Mouse (Mus musculus): ENCODE results near the gene Cpne9.
"Not testable (repeated sequence)": the region's sequence is repeated elsewhere in the genome, so short reads cannot be mapped to it uniquely, and the experiment has no call there.

Cpne9 gene

DNA sequence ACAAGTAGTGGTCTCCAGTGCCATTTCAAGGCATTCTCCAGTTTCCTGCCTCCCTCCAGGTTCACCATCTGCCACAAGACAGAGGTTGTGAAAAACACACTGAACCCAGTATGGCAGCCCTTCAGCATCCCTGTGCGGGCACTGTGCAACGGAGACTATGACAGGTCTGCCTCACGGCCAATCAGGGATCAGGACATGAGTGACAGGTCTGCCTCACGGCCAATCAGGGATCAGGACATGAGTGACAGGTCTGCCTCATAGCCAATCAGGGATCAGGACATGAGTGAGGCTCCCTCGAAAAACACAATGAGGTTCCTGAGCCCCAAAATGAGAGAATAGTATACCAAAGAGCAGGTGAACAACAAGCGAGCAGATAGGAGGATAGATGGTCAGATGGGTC lies 8.2 kb downstream of the Cpne9 start:
- no peak for DNase-seq

DNA sequence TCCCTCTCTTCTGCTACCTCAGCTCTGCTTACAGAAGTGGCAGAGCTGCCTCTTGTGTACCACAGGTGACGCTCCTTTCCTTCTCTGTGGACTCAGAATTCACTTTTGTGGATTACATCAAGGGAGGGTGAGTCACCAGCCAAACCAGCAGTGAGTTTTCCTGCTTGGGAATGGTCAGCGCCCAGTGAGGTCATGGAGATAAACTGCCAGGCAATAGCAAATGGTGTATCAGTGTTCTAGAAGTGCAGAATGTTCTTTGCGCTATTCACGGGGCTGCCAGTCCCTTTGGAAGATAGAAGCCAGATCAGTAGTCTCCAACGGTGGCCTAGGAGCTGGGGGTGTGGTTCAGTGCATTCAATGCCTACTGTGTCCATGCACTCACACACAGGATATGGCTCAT lies 10.8 kb downstream of the Cpne9 start:
- DNase-seq = no peak

DNA sequence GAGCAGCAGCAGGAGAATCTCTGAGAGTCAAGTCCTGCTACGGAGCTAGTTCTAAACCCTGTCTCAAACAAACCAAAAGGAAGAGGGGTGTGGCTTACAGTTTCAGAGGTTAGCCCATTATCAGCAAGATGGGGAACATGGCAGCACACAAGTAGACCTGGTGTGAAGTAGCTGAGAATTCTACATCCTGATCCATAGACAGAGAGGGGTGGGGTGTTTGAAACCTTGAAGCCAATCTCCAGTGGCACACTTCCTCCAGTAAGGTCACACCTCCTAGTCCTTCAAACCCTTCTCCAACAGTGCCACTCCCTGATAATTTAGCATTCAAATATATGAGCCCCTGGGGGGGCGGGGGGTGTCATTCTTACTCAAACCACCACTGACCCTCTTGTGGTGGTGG lies 13.9 kb downstream of the Cpne9 start:
- no peak for DNase-seq

DNA sequence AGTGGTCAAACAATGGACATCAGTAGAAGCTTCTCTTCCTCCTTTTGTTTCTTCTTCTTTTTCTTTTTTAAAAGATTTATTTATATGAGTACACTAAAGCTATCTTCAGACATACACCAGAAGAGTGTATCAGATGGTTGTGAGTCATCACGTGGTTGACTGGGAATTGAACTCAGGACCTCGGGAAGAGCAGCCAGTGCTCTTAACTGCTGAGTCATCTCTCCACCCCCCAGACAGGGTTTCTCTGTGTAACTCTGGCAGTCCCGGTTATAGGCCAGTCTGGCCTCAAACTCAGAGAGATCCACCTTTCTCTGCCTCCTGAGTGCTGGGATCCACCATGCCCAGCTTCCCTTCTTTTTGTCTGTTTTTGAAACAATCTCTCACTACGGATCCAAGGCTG lies 14.5 kb downstream of the Cpne9 start:
- DNase-seq = no peak

DNA sequence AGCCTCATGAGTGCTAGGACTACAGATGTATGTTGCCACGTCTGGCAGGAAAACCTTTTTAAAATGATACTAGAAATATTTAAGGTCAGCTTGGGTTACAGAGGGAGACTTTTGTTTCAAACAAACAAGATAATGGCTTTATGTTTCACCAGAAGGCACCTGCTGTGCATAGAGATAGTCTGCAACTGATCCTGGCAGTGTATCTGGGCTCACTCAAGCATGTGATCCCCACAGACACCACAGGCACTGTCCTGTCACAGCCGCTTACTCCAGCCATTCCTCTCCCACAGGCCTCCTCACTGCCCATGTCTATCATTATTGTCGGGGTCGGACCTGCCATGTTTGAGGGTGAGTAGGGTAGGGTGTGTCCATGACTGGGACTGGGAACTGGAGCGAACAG lies 19.2 kb downstream of the Cpne9 start:
- no peak for DNase-seq

DNA sequence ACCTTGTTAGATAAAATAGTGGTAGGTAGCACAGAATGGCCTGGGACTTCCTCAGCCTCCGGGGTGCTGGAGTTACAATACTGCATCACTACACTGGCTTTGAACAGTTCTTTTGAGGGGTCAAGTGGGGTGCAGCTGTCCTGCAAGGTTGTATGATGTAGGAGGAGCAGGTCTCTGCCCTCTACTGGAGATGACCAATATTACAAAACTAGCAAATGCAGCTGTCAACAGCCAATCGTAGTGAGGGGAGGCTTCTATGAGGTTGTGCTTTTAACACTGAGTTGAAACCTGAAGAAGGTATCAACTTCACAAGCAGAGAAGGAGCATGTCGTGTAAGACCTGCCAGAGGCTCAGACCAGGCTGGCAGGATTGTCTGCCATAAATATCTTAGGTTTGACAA lies 20.2 kb downstream of the Cpne9 start:
- DNase-seq = no peak

DNA sequence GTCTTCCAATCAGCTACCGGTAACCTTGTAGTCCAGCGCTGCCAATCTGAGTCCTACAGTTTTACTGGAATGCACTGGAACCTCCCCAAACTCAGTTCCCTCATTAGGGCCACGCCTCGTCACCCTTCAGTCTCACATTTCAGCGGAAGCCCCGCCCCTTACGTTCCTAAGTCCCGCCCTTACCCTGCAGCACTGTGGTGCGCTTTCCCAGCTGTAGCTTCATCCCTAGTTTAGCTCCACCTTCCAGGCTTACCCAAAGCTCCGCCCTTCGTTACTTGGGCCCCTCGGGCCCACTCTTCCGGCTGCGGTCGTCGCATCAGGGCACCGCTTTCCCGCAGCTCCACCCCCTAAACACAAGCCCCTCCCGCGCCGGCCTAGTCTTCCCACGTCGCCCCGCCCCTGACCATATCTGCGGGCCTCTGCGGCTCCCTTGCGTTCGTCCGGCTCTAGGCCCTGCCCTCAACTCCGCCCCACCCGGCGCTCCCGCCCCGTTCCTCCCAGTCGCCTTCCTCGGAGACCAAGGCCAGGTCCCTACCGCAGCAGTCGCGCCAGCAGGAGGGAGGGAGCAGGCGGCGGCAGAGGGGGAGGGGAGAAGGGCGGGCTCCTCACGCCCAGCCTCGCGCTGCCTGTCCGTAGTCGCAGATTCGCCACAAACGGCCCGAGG lies 24.3 kb downstream of the Cpne9 start:
- DNase-seq = peak; percentile 99

DNA sequence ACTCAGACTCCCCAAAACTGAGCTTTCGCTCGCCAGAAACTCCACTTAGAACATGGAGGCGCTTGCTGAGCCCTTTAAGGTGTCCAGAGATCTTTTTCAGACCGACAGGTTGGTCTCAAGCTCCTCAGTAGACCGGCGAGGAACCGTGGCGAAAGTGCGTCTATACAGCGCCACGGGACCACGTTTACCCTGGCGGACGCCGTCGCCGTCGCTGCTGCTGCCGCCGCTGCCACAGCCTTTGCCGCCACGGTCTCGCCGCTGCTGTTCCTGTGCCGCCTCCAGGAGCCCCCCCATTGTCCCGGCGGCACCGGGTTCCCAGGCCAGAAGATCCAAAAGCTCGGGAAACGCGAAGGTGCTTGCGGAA lies 24.9 kb downstream of the Cpne9 start, which contains the start of gene Brpf1:
Gene Brpf1, plus strand, starts transcription at position 152 of the 364 bp plus-strand sequence.
- peak; percentile 76 for DNase-seq

DNA sequence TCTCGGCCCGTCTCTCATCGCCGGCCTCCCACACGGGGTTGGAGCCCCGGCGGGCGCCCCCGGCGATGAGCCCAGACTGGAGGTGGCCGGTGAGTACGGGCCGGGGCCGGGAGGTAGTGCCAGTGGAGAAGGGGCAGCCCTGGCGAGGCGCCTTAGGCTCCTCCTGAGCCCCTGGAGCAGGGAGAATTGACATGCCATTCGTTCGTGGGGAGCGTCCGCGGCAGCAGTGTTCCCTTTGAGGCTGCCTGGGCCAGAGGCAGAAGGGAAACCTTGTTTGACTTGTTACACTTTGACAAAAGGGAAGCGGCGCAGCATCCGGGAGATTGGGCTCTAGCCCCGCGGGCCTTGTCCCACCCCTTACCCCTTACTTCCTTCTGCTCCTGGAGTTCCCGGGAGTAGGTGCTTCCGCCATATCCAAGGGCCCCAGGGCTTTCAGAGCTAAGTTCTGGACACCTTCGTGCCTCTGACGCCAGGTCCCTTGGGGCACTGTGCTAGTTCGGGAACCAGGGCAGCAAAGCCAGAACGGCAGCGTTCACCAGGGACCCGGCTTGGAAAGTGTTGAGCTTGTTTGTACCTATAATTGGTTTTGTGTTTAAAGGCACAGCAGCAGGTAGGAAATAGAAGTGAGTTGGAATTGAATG lies 25.5 kb downstream of the Cpne9 start:
- DNase-seq = peak; percentile 44

DNA sequence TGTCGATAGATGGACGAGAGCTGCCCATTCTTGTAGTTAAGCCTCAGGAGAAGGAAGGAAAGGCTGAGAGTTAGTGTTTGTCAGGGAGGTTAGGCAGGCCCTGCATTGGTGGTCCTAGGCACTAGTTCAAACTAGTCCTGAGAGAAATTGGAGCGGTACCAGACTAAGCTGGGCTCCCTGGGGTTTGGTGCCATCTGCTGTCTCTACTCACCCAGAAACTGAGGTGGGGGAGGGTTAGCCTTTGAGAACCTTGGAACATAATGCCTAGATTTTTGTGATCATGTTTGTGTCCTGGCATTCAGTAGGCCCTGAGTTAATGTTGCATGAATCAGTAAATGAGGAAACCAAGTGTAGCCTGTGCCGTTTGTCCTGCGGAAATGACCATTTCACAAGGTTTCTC lies 26.0 kb downstream of the Cpne9 start:
- DNase-seq = peak; percentile 32

DNA sequence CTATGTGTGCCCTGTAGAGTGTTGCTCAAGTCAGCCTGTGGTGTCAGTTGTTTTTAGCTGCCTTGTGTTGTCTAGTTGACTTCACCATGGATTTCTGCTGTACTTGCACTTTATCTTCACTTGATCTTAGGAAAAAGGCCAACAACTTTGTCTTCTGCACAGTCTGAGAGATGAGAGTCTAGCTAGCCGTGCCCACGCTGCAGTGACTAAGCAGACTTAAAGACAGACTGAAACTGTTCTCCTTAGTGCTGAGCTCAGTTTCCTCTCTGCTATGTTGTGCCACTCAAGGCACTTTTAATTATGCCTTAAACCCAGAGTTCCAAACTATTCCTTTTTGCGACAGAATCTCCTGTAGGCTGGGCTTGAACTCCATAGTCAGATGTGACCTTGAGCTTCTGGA lies 33.9 kb downstream of the Cpne9 start:
- DNase-seq = no peak

DNA sequence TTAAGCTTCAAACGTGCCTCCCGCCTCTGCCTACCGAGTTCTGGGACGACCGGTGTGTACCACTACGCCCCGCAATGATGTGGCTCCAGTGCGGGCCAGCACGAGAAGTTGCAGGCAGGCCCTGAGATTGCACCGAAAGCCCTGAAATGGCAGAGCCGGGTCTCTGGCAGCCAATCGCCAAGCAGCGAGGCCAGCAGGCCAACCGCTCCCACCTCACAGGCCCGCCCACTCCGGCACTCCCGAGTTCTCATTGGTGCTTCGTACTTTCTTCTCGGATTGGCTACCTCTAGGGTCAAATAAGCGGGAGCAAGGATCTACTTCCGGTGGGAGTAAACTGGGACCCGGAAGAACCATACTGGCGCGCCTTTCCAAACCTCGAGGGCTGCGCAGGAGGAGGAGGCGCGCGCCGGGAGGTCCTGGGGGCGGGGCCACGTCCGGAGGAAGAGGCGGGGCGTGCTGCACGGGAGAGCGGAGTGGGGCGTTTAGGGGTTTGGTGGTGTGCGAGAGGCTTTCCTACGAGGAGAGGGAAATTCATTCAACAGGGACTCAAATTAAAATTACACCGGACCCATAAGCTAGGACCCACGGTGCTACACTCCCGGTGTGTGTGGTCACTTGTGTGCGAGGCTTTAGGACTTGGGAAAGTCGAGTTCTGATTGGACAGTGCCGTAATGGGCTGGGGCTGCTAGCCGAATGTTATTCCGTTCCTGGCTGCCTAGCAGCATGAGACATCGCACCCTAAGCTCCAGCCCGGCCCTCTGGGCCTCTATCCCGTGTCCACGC lies 44.6 kb downstream of the Cpne9 start, which contains the start of gene Ogg1:
Gene Ogg1, plus strand, starts transcription at position 440 of the 783 bp plus-strand sequence.
- peak; percentile 95 for DNase-seq

DNA sequence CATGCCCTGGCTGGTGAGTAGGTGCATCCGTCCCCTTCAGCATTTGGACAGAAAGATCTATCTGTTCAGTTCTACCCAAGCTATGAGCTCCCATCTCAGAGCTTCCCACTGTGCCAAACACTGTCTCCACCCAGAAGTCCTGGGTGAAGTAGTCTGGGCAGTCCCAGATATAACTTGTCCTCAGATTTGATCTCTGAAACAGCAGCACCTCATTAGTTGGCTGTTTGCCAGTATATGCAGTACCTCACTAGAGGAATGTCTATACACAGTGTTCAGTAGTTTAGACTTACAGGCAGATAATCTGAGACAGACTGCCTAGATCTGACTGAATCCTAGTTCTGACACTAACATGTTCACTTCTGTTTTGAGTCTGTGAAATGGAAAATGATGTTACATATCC lies 47.3 kb downstream of the Cpne9 start:
- no peak for DNase-seq

DNA sequence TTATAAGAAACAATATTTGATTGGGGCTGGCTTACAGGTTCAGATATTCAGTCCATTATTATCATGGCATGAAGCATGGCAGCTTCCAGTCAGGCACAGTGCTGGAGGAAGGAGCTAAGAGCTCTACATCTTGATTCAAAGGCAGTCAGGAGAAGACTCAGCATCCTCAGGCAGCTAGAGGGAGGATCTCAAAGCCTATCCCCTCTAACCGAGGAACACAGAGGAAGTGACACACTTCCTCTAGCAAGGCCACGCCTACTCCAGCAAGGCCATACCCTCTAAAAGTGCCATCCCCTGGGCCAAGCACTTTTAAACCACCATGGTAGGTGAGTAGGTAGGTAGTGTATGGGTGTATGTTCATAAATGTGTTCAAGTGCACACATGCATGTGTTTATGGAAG lies 48.4 kb downstream of the Cpne9 start:
- no peak for DNase-seq

DNA sequence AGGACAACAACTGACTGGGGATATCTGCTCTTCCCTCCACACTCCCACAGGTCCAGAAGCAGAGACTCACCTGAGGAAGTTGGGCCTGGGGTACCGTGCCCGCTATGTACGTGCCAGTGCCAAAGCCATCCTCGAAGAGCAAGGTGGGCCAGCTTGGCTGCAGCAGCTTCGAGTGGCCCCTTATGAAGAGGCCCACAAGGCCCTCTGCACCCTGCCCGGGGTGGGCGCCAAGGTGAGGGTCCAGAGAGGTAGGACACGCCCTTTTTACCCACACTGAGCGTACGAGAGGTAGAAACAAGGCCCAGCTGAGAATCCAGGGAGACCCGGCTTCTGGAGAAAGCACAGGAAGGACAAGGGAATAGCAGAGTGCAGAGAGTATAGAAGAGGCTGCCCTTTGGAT lies 49.6 kb downstream of the Cpne9 start:
- no peak for DNase-seq

DNA sequence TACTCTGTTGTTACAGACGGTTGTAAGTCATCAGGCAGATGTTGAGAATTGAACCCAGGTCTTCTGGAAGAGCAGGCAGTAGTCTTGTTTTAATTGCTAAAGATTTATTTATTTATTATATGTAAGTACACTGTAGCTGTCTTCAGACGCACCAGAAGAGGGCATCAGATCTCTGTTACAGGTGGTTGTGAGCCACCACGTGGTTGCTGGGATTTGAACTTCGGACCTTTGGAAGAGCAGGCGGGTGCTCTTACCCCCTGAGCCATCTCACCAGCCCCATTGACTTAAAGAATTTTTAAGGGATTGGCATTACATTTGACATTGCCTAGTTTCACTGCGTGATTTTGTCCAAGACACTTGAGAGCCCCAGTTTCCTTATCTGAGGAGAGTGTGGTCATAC lies 50.6 kb downstream of the Cpne9 start:
- not testable (repeated sequence) for DNase-seq

DNA sequence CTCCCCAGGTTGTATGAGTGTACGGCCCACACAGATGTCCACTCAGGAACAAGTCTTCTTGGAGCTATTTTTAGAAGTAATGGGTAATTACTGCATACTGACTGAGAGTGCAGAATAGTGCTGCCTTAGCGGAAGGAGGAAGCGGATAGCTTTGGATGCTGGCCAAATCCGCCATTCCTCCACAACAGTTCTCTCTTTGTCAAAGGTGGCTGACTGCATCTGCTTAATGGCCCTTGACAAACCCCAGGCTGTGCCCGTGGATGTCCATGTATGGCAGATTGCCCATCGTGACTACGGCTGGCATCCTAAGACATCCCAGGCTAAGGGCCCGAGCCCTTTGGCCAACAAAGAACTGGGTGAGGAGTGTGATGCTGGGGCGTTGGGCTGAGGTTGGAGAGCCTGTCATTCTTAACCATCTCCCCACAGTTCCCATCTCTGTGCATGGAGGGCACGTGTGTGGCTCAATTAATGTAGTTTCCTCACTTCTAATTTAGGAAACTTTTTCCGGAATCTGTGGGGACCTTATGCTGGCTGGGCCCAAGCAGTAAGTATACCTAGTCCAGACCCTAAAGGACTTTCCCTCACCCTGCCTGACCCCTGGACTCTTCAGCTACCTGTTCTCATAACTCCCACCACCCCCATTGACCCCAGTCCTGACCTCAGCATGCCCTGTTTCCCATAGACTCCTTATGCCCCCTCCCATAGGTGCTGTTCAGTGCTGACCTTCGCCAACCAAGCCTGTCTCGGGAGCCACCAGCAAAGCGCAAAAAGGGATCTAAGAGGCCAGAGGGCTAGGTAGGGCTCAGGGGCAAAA lies 51.2 kb downstream of the Cpne9 start:
- peak; percentile 77 for DNase-seq

DNA sequence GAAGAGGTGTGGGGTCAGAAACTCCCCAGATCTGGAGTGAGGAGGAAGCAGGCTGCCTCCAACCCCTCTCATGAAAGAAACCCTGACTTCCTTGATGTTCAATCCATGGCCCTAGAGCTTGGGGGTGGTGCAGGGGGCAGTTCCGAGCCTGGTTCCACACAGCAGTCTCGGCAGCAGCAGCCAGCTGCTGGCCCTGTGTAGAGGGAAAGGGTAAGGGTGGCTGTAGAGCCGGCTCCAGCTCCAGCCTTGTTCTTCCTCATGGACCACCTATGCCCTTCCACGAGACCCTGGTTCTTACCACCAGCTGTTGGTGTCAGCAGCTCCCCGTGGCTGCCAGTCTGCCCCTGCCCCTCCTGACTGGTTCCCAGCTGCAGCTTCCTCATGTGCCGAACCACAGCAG lies 52.1 kb downstream of the Cpne9 start:
- DNase-seq = no peak

DNA sequence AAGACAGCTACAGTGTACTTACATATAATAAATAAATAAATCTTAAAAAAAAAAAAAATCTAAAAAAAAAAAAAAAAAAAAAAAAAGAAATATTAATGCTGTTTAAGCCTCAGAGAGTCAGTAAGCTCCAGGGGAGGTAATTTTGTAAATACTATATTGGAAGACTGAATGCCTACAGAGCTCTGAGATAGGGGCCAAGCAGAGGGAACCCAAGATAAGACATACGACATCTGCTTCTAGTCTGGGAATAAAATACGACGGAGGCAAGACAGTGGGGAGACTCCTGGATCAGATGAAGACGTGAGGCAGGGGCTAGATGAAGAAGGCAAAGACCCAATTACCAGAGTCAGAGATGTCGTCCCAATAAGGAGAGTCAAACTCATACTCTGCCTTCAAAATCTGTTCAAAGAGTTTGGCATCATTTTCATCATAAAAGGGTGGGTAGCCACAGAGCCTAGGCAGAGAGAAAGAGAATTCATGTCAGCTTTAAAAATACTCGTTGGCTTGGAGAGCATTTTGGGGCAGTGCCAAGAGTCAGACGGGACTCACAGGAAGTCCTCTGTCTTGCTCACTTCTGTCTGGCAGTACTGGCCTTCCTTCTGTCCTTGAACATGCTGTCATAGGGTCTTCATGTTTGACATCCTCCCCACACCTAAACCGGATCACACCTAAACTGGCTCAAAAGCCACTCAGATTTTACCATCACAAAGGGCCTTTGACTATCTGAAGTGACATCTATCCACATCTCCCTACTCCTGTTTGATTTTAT lies 54.9 kb downstream of the Cpne9 start:
- peak; percentile 31 for DNase-seq

DNA sequence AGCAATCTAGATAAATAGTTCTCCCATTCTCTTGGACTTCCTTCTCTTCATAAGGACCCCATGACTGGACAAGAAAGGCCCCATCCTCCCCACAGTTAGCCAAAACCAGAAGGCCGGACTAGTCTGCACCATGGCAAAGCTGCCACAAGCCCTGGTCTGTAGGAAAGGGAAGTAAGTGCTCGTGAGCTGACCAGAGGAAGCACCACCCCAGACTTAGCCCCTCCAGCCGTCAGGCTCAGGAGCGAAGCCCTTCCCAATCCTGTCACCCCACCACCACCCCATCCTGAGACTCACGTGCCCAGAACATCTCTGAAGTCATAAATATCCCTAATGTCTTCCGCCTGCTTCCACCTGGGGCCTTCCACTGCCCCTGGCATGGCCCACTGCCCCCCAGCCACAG lies 59.5 kb downstream of the Cpne9 start:
- DNase-seq = no peak

DNA sequence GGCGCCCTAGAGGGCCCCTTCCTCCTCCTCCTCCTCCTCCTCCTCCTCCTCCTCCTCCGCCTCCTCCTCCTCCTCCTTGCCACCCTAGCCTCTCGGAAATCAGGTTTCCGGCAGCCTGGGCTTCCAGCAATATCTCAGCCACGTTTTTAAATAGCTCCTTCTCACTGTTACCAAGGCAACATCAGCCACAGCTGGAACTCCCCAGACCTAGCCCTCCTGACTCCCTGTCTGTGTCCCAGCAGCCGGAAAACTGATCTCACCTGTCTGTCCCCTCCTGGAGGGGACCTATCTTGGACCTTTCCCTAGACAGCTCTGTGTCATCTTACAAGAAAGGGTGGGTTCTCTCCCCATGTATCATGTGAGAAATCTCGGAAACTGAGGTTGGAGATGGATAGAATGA lies 60.2 kb downstream of the Cpne9 start:
- peak; percentile 19 for DNase-seq
